Mouse (Mus musculus): ENCODE results near the gene Kdelr3.

- TF ChIP-seq CTCF (IDR thresholded peaks at IDR 0.05; ENCODE audit: low read depth) (no peak), EP300 (IDR thresholded peaks at IDR 0.05; ENCODE audit: low read depth) (no peak)
Measured at GRCm38 (mm10) chr15:79471095-79471494, 45.1 kb upstream of the Kdelr3 start.
